Mouse (Mus musculus) C2C12 (cell line): Measurements from ENCODE around the gene Mars2. TPM values are rescaled to one million over a fixed set of nuclear protein-coding genes. Genes with fewer than 3 reads are reported as not detected.

ENCODE experiments used
- H3K27me3 ChIP-seq: one replicate; pipeline ENCODE4 v1.6.1; 2011; ENCODE audit not compliant: control insufficient read depth, insufficient read depth, insufficient read length
- H3K36me3 ChIP-seq: one replicate; pipeline ENCODE4 v1.6.1; 2011; ENCODE audit not compliant: control insufficient read depth, insufficient read depth
- H3K4me3 ChIP-seq: one replicate; pipeline ENCODE4 v1.5.1; 2011; ENCODE audit warnings: mild to moderate bottlenecking, control low read depth; ENCODE audit not compliant: poor library complexity, insufficient read depth, severe bottlenecking
- H3K79me2 ChIP-seq: one replicate; pipeline ENCODE4 v1.6.1; 2011; ENCODE audit not compliant: control insufficient read depth, insufficient read depth
- H3K79me3 ChIP-seq: one replicate; pipeline ENCODE4 v1.6.1; 2011; ENCODE audit warnings: low read depth, control low read depth
- H3ac ChIP-seq: one replicate; pipeline ENCODE3; 2011; ENCODE audit warnings: low read depth; ENCODE audit not compliant: control insufficient read depth, insufficient read length
- CEBPB ChIP-seq: IDR thresholded peaks from one replicate; pipeline ENCODE4 v1.6.1; 2011; ENCODE audit warnings: low read depth, mild to moderate bottlenecking, control low read depth, moderate library complexity
- CTCF ChIP-seq: IDR thresholded peaks from one replicate; pipeline ENCODE4 v1.5.1; 2011; ENCODE audit not compliant: control insufficient read depth, insufficient read depth, insufficient read length
- FOSL1 ChIP-seq: IDR thresholded peaks from one replicate; pipeline ENCODE4 v1.8.0; 2011; ENCODE audit warnings: mild to moderate bottlenecking, low read length; ENCODE audit not compliant: poor library complexity, insufficient read depth, severe bottlenecking
- MAX ChIP-seq: IDR thresholded peaks from one replicate; pipeline ENCODE4 v1.6.1; 2011; ENCODE audit warnings: mild to moderate bottlenecking, control low read depth
- MYOD1 ChIP-seq: IDR thresholded peaks from one replicate; pipeline ENCODE4 v1.6.1; 2011; ENCODE audit warnings: low read depth; ENCODE audit not compliant: control insufficient read depth, insufficient read length
- MYOG ChIP-seq: IDR thresholded peaks from one replicate; pipeline ENCODE4 v1.6.1; 2011; ENCODE audit not compliant: control insufficient read depth, insufficient read length; ENCODE audit errors: extremely low read depth
- USF1 ChIP-seq: IDR thresholded peaks from one replicate; pipeline ENCODE4 v1.6.1; 2011; ENCODE audit warnings: low read depth, mild to moderate bottlenecking, control low read depth, moderate library complexity
- polyA plus RNA-seq: library from polyadenylated mRNA; unstranded; fragments of >200 nt; fragmentation: generic; extraction: Trizol; gene quantifications from one replicate; pipeline ENCODE4 v1.2.1, GENCODE M21; 2012; ENCODE audit warnings: missing spikeins

Gene Mars2
- polyA plus RNA-seq, 1 experiment, result 1.8 TPM

DNA sequence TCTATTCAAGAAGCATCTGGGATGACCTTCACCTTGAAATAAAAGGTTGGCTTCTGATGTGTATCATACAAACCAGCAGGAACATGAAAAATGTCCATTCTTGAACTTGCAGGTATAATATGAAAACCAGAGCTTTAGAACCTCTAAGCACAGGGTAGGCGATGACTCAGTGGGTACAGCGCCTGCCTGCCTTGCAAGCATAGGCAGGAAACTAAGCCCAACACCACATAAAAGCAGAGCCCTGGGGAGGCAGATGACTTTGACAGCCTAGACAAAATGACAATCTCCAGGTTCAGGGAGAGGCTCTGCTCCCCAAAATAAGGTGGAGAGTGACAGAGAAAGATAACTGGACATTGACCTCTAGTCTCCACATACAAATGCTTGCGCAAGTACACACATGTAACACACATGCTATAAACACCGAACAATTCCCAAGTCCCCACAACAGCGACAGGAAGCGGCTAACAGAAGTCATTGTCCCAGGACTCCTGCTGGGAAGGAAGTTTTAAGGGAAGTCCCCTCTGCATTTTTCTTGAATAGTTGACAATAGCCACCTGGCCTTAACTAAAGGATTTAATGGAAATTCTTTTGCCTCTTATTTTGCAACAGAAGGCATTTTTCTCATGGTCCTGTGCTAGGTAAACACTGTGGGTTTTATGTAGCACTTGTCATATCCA is 40.5 kb upstream of the Mars2 start:
- no peak for TF ChIP-seq MYOG
- no peak for TF ChIP-seq CEBPB
- TF ChIP-seq USF1, result no peak
- TF ChIP-seq MYOD1, result no peak
- no peak for TF ChIP-seq MAX
- TF ChIP-seq FOSL1, result no peak
- no peak for TF ChIP-seq CTCF
- Histone ChIP-seq H3K4me3 (no peak overlapping the region), H3ac (no peak overlapping the region), H3K79me3 (no peaks in the 10 kb centered on the region), H3K36me3 (no peaks in the 10 kb centered on the region), H3K27me3 (no peaks in the 10 kb centered on the region), H3K79me2 (no peaks in the 10 kb centered on the region)

DNA sequence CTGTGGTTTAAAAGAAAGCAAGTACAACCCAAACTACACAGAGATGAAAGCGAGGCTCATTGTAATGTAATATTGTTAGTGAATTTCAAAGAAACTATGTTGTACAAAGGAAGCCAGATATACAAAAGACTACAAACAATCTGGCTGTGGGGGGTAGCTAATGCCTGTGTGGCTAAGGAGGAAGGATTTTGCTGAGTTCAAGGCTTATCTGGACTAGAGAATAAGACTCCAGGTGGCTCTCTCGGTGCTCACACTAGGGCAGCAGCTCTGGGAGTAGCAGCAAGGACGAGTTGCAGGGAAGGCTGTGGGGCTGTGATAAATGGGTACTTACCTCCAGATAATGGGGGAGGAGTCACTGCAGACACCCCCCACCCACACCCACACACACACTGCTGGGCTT is 38.3 kb upstream of the Mars2 start:
- H3K79me2 ChIP-seq, result no peaks in the 10 kb centered on the region
- H3K4me3 ChIP-seq, result no peak overlapping the region
- no peaks in the 10 kb centered on the region for H3K36me3 ChIP-seq
- TF ChIP-seq MYOG (no peak), MAX (no peak), FOSL1 (no peak), CTCF (no peak), USF1 (no peak), MYOD1 (no peak), CEBPB (no peak)
- H3K27me3 ChIP-seq, result no peaks in the 10 kb centered on the region
- H3ac ChIP-seq, result no peak overlapping the region
- H3K79me3 ChIP-seq, result no peaks in the 10 kb centered on the region

- TF ChIP-seq CTCF, result no peak
- H3ac ChIP-seq, result peak overlapping the region; percentile 16
- H3K4me3 ChIP-seq, result peak overlapping the region; percentile 19
- no peaks in the 10 kb centered on the region for H3K36me3 ChIP-seq
- no peaks in the 10 kb centered on the region for H3K27me3 ChIP-seq
- H3K79me3 ChIP-seq, result no peaks in the 10 kb centered on the region
- H3K79me2 ChIP-seq, result no peaks in the 10 kb centered on the region
These were observed 34.9 kb upstream of the Mars2 start for GRCm38 (mm10) chr1:55201850-55202752.

DNA sequence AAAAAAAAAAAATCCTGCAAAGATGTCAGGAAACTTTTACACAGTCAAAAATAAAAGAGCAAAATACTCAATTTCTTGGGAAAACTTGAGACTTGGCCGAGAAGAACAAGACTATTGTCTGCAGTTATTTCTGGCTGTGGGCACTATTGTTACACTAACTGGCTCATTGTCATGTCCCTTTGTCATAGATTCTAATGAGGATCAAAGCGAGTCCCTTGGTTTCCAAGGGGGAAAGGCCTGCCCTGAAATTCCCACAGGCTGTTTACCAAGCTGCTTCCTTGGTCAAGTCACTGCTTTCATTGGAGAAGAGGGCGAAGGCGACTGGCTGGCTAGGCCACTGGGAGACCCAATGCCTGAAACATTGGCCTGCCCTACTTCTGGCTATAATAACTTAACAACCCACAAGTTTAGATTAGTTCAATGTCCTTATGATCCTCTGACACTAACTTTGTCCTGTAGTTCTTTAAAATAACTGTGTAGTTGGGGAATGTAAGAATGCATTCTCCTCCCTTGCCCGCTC is 31.1 kb upstream of the Mars2 start:
- Histone ChIP-seq H3ac (no peak overlapping the region), H3K79me2 (no peaks in the 10 kb centered on the region), H3K27me3 (no peaks in the 10 kb centered on the region), H3K4me3 (no peak overlapping the region), H3K79me3 (no peaks in the 10 kb centered on the region), H3K36me3 (peaks cover 4% of the 10 kb centered on the region)
- TF ChIP-seq MYOG (no peak), USF1 (no peak), MYOD1 (no peak), CEBPB (no peak), CTCF (no peak), FOSL1 (no peak), MAX (no peak)

DNA sequence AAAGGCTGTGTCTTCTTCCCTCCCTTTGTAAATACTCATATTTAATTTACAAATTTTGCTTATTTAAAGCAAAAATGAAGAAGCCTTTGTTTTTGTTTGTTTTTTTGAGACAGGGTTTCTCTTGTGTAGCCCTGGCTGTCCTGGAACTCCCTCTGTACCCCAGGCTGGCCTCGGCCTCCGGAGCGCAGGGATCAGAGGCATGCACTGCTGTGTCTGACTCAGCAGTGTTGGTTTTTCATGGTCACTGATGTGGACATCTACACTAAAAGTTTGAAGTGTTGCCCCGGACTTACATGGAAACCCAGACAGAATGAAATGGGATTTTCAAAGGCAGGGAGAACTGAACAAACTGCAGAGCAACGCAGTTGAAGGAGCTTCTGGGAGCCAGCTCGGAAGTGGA is 29.4 kb upstream of the Mars2 start:
- Histone ChIP-seq H3ac (no peak overlapping the region), H3K36me3 (peaks cover 8% of the 10 kb centered on the region), H3K4me3 (no peak overlapping the region), H3K27me3 (no peaks in the 10 kb centered on the region), H3K79me3 (no peaks in the 10 kb centered on the region), H3K79me2 (no peaks in the 10 kb centered on the region)
- TF ChIP-seq CEBPB (no peak), CTCF (no peak), MYOD1 (no peak)

DNA sequence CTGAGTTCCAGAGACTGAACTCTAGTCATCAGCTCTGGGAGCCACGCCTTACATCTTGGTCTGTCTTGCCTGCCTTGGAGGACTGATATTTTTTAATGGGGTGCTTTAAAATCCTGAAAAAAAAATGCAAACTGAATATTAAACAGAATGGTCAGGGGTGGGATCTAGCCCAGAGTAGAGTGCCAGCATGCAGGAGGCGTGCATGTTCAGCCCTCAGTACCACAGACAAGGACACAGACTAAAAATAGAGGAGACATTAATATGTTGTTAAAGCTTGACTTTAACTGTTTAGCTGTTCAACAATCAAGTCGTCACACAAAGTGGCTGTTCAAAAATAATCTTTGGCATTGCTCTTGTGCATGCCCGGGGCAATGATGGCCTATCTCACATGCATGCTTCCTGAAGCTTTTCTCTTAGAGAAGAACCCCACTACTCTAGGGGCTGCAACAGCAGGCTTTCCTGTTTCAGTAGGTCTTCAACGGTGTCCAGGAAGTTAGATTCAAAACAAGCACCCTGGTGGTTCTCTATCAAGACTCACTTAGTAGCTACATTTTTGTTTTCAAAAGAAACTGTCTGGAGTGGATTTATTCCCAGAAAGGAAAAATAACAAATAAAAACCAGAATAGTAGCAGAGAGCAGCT is 28.4 kb upstream of the Mars2 start:
- H3K79me2 ChIP-seq, result no peaks in the 10 kb centered on the region
- peaks cover 8% of the 10 kb centered on the region for H3K36me3 ChIP-seq
- TF ChIP-seq USF1 (no peak), MYOG (no peak), FOSL1 (no peak), CEBPB (no peak), MYOD1 (no peak), CTCF (no peak), MAX (no peak)
- no peaks in the 10 kb centered on the region for H3K79me3 ChIP-seq
- no peak overlapping the region for H3K4me3 ChIP-seq
- H3ac ChIP-seq, result no peak overlapping the region
- H3K27me3 ChIP-seq, result no peaks in the 10 kb centered on the region
